8 mouse cellular contexts compared by ENCODE assay signal in genomic region chr14:46787454-46787786, GRCm38 (mm10). TPM values are rescaled to one million over a fixed set of nuclear protein-coding genes. Genes with fewer than 3 reads are reported as not detected.
DNase-seq lines count a peak whose midpoint lies in the region; ATAC-seq and TF ChIP-seq lines count a peak whose summit lies in the region.

No protein-coding gene starts in this region.

- ATAC-seq in kidney, embryonic 14.5 days (ENCODE audit: low FRiP score, low TSS enrichment), result no peak
- ATAC-seq in heart, postnatal 0 days (ENCODE audit: insufficient read depth, low read depth), result no peak

- no peak for DNase-seq in kidney, postnatal 10 days
- peak; percentile 58 for DNase-seq in adipocyte (ENCODE audit: low spot score)
- DNase-seq in heart, postnatal 0 days (ENCODE audit: low spot score), result no peak
- no peak for DNase-seq in retina, embryonic 14.5 days (ENCODE audit: low spot score)
- DNase-seq in urinary bladder, adult 2 months (ENCODE audit: low spot score), result no peak
- no peak for DNase-seq in gastrocnemius, postnatal 14 days

- no peaks in the 10 kb centered on the region for H3K27me3 ChIP-seq in kidney, embryonic 14.5 days (ENCODE audit: control insufficient read depth, insufficient read depth, low read length)
- no peaks in the 10 kb centered on the region for H3K27me3 ChIP-seq in heart, postnatal 0 days (ENCODE audit: control insufficient read depth, insufficient read depth, low read length)
- H3K27me3 ChIP-seq in megakaryocyte, embryonic 14.5 days (replicated peaks), result no peaks in the 10 kb centered on the region

- H3K4me2 ChIP-seq in kidney, embryonic 14.5 days (replicated peaks; ENCODE audit: low read depth, low read length), result peak overlapping the region; percentile 78
- H3K4me2 ChIP-seq in heart, postnatal 0 days (ENCODE audit: low read depth, low read length), result peak overlapping the region; percentile 83

- WGBS in kidney, embryonic 14.5 days, result under 1% methylated on average over 11 of the region's 11 CpGs
- WGBS in heart, postnatal 0 days, result under 1% methylated on average over 11 of the region's 11 CpGs

- H3K9me3 ChIP-seq in kidney, embryonic 14.5 days (ENCODE audit: control insufficient read depth, low read length), result no peaks in the 10 kb centered on the region
- no peaks in the 10 kb centered on the region for H3K9me3 ChIP-seq in heart, postnatal 0 days (replicated peaks; ENCODE audit: control insufficient read depth, low read length)
- no peaks in the 10 kb centered on the region for H3K9me3 ChIP-seq in megakaryocyte, embryonic 14.5 days

- peak overlapping the region; percentile 98 for H3K27ac ChIP-seq in kidney, embryonic 14.5 days (ENCODE audit: low read depth, low read length)
- H3K27ac ChIP-seq in heart, postnatal 0 days (ENCODE audit: low read depth), result peak overlapping the region; percentile 98

- H3K4me3 ChIP-seq in kidney, embryonic 14.5 days (ENCODE audit: low read length), result peak overlapping the region; percentile 93
- peak overlapping the region; percentile 98 for H3K4me3 ChIP-seq in heart, postnatal 0 days (ENCODE audit: low read depth, low read length)
- H3K4me3 ChIP-seq in megakaryocyte, embryonic 14.5 days (replicated peaks), result peak overlapping the region; percentile 96

- H3K36me3 ChIP-seq in kidney, embryonic 14.5 days (ENCODE audit: control insufficient read depth, insufficient read depth, low read length), result peaks cover 7% of the 10 kb centered on the region
- H3K36me3 ChIP-seq in heart, postnatal 0 days (replicated peaks; ENCODE audit: control insufficient read depth, insufficient read depth, low read length), result peaks cover 9% of the 10 kb centered on the region
- peaks cover 26% of the 10 kb centered on the region for H3K36me3 ChIP-seq in megakaryocyte, embryonic 14.5 days (replicated peaks; ENCODE audit: low read length)

- peaks cover 5% of the 10 kb centered on the region for H3K4me1 ChIP-seq in kidney, embryonic 14.5 days (ENCODE audit: control insufficient read depth, insufficient read depth, low read length)
- H3K4me1 ChIP-seq in heart, postnatal 0 days (ENCODE audit: control insufficient read depth, insufficient read depth), result peaks cover 10% of the 10 kb centered on the region
- peaks cover 45% of the 10 kb centered on the region for H3K4me1 ChIP-seq in megakaryocyte, embryonic 14.5 days

- no peak for TF ChIP-seq CTCF in heart, postnatal 0 days (IDR thresholded peaks at IDR 0.05; ENCODE audit: low read depth)

- intact Hi-C loops in gastrocnemius, postnatal 14 days (cut with DNase I; ENCODE audit: low total_unique reads), result no loop called here

- TF ChIP-seq EP300 in heart, postnatal 0 days (IDR thresholded peaks at IDR 0.05; ENCODE audit: low read depth), result no peak

- peak overlapping the region; percentile 99 for H3K9ac ChIP-seq in kidney, embryonic 14.5 days (ENCODE audit: low read depth, low read length)
- H3K9ac ChIP-seq in heart, postnatal 0 days (replicated peaks; ENCODE audit: low read depth, low read length), result peak overlapping the region; percentile 97

RNA-seq across cellular contexts. Expression of gene Cnih1, which starts 0.8 kb away (rescaled TPM):
- polyA plus RNA-seq in kidney, embryonic 14.5 days (2014; fragmentation: Nextera tagmentation; extraction: Ambion mirVana), result 206 and 209 TPM in 2 replicates
- total RNA-seq in heart, postnatal 0 days (2014; rRNA removed; ENCODE audit: low replicate concordance), result 92.7 and 103 TPM in 2 replicates
- 131 and 133 TPM in 2 replicates for polyA plus RNA-seq in heart, postnatal 0 days (2015; fragmentation: Nextera tagmentation; extraction: Ambion mirVana)
- 61.4 and 90.6 TPM in 2 replicates for polyA plus RNA-seq in megakaryocyte, embryonic 14.5 days (2012; ENCODE audit: insufficient read depth, low replicate concordance)
- 74.6 and 77.4 TPM in 2 replicates for polyA plus RNA-seq in urinary bladder, adult 2 months (2012; rRNA removed)
- 10 to 100 TPM; 48.8 to 52.7 TPM for total RNA-seq in gastrocnemius, postnatal 14 days (2021)

RNA-seq across cellular contexts. Expression of gene Cdkn3, which starts 27.1 kb away (rescaled TPM):
- 48.1 and 63.2 TPM in 2 replicates for polyA plus RNA-seq in kidney, embryonic 14.5 days (2014; fragmentation: Nextera tagmentation; extraction: Ambion mirVana)
- 6.5 and 12.2 TPM in 2 replicates for total RNA-seq in heart, postnatal 0 days (2014; rRNA removed; ENCODE audit: low replicate concordance)
- polyA plus RNA-seq in heart, postnatal 0 days (2015; fragmentation: Nextera tagmentation; extraction: Ambion mirVana), result 30.6 and 35.5 TPM in 2 replicates
- polyA plus RNA-seq in megakaryocyte, embryonic 14.5 days (2012; ENCODE audit: insufficient read depth, low replicate concordance), result 2.2 TPM in 1 of 2 replicates, not detected in the other
- polyA plus RNA-seq in urinary bladder, adult 2 months (2012; rRNA removed), result 2.0 and 2.2 TPM in 2 replicates
- total RNA-seq in gastrocnemius, postnatal 14 days (2021), result 1 to 10 TPM; 2.1 to 2.8 TPM

RNA-seq across cellular contexts. Expression of gene Gmfb, which starts 34.6 kb away (rescaled TPM):
- 53.8 and 89.9 TPM in 2 replicates for polyA plus RNA-seq in kidney, embryonic 14.5 days (2014; fragmentation: Nextera tagmentation; extraction: Ambion mirVana)
- total RNA-seq in heart, postnatal 0 days (2014; rRNA removed; ENCODE audit: low replicate concordance), result 34.0 and 50.6 TPM in 2 replicates
- 37.6 and 42.0 TPM in 2 replicates for polyA plus RNA-seq in heart, postnatal 0 days (2015; fragmentation: Nextera tagmentation; extraction: Ambion mirVana)
- polyA plus RNA-seq in megakaryocyte, embryonic 14.5 days (2012; ENCODE audit: insufficient read depth, low replicate concordance), result 0.55 TPM in 1 of 2 replicates, not detected in the other
- polyA plus RNA-seq in urinary bladder, adult 2 months (2012; rRNA removed), result 41.3 and 47.1 TPM in 2 replicates
- 10 to 100 TPM; 24.7 to 27.9 TPM for total RNA-seq in gastrocnemius, postnatal 14 days (2021)

RNA-seq across cellular contexts. Expression of gene Cgrrf1, which starts 44.5 kb away (rescaled TPM):
- 30.6 and 38.6 TPM in 2 replicates for polyA plus RNA-seq in kidney, embryonic 14.5 days (2014; fragmentation: Nextera tagmentation; extraction: Ambion mirVana)
- 22.6 and 103 TPM in 2 replicates for total RNA-seq in heart, postnatal 0 days (2014; rRNA removed; ENCODE audit: low replicate concordance)
- polyA plus RNA-seq in heart, postnatal 0 days (2015; fragmentation: Nextera tagmentation; extraction: Ambion mirVana), result 43.5 and 45.7 TPM in 2 replicates
- 8.3 and 14.0 TPM in 2 replicates for polyA plus RNA-seq in megakaryocyte, embryonic 14.5 days (2012; ENCODE audit: insufficient read depth, low replicate concordance)
- polyA plus RNA-seq in urinary bladder, adult 2 months (2012; rRNA removed), result 47.0 and 50.5 TPM in 2 replicates
- total RNA-seq in gastrocnemius, postnatal 14 days (2021), result 10 to 100 TPM; 38.2 to 39.0 TPM

Comparison
In these comparisons a context has a peak if more than half of its experiments do, and no peak if none do; other contexts are left out.
1. RNA of gene Gmfb, which starts 34.6 kb away (polyA plus RNA-seq): 53.8 to 89.9 TPM in kidney, embryonic 14.5 days, 41.3 to 47.1 TPM in urinary bladder, adult 2 months and 37.6 to 42.0 TPM in heart, postnatal 0 days; 0.55 TPM in megakaryocyte, embryonic 14.5 days; every median in the first group is over 10 times any median in the second.
2. Peak in every context shown above with its lines, with median percentiles within 50 percentile points of each other: H3K4me3 ChIP-seq.